Mouse (Mus musculus): ENCODE data around the gene Zfp771. TPM values are rescaled to one million over a fixed set of nuclear protein-coding genes. Genes with fewer than 3 reads are reported as not detected.

Zfp771 gene
- polyA plus RNA-seq, 1 experiment from 2014 or later = 73.7 TPM

DNA sequence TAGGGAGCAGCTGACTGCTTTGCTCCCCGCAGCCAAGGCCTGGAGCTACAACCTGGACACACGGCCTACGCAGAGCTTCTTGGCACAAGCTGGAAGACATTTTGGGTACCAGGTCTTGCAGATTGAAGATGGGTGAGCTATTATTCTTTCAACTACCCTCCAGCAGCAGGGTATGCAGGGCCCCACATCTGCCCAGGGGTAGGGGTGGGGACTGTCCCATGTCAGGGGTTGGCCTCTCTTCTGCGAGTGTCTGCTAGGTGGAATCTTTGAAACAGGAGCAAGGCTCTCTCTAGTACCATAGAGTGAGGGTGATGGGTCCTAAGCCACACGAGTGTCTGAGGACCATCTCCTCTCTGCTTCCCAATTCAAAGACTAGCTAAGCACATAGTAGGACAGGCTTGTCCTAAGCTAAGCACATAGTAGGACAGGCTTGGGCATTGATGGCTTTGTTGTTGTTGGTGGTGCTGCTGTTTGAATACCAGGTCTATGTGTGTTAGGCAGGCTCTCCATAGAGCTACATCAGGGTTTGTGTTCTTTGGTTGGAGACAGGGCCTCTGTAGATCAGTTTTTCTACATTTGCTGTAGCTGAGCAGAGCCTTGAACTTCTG is 53.6 kb downstream of the Zfp771 start:
- H3K4me1 ChIP-seq = no peaks in the 10 kb centered on the region
- no peak overlapping the region for H3K9ac ChIP-seq
- no peak overlapping the region for H3K27ac ChIP-seq (replicated peaks)
- H3K4me3 ChIP-seq (replicated peaks) = no peak overlapping the region
- 97% methylated on average over 5 of the region's 5 CpGs for WGBS
- H3K27me3 ChIP-seq = no peaks in the 10 kb centered on the region
- H3K36me3 ChIP-seq = no peaks in the 10 kb centered on the region
- no peak for ATAC-seq (ENCODE audit: insufficient number of reproducible peaks, low FRiP score, low TSS enrichment, low read depth)
- H3K4me2 ChIP-seq (replicated peaks) = no peak overlapping the region
- no peaks in the 10 kb centered on the region for H3K9me3 ChIP-seq (replicated peaks)

Other genes with a start within 250 kb of the Zfp771 start
- gene Mvp, start 229.7 kb upstream of the Zfp771 start, polyA plus RNA-seq (2015; fragmentation: Nextera tagmentation; extraction: Ambion mirVana) = 12.0 and 12.5 TPM in 2 replicates
- gene Pagr1b, start 227.8 kb upstream of the Zfp771 start, polyA plus RNA-seq (2015; fragmentation: Nextera tagmentation; extraction: Ambion mirVana) = 0.33 and 0.43 TPM in 2 replicates
- 40.9 and 73.0 TPM in 2 replicates for gene Pagr1a, start 226.9 kb upstream of the Zfp771 start, polyA plus RNA-seq (2015; fragmentation: Nextera tagmentation; extraction: Ambion mirVana)
- gene Gm42742, start 223.2 kb upstream of the Zfp771 start, polyA plus RNA-seq (2015; fragmentation: Nextera tagmentation; extraction: Ambion mirVana) = 55.0 and 78.2 TPM in 2 replicates
- gene Prrt2, start 223.1 kb upstream of the Zfp771 start, polyA plus RNA-seq (2015; fragmentation: Nextera tagmentation; extraction: Ambion mirVana) = 18.9 and 21.9 TPM in 2 replicates
- gene Maz, start 217.2 kb upstream of the Zfp771 start, polyA plus RNA-seq (2015; fragmentation: Nextera tagmentation; extraction: Ambion mirVana) = 75.2 and 79.8 TPM in 2 replicates
- gene Kif22, start 201.8 kb upstream of the Zfp771 start, polyA plus RNA-seq (2015; fragmentation: Nextera tagmentation; extraction: Ambion mirVana) = 87.5 and 90.6 TPM in 2 replicates
- not detected in 2 replicates for gene Zg16, start 156.9 kb upstream of the Zfp771 start, polyA plus RNA-seq (2015; fragmentation: Nextera tagmentation; extraction: Ambion mirVana)
- 4.8 and 6.3 TPM in 2 replicates for gene AI467606, start 152.9 kb upstream of the Zfp771 start, polyA plus RNA-seq (2015; fragmentation: Nextera tagmentation; extraction: Ambion mirVana)
- gene Qprt, start 122.0 kb upstream of the Zfp771 start, polyA plus RNA-seq (2015; fragmentation: Nextera tagmentation; extraction: Ambion mirVana) = 2.0 and 3.3 TPM in 2 replicates
- 0.61 and 0.67 TPM in 2 replicates for gene Spn, start 106.5 kb upstream of the Zfp771 start, polyA plus RNA-seq (2015; fragmentation: Nextera tagmentation; extraction: Ambion mirVana)
- gene Cd2bp2, start 48.2 kb upstream of the Zfp771 start, polyA plus RNA-seq (2015; fragmentation: Nextera tagmentation; extraction: Ambion mirVana) = 56.4 and 61.8 TPM in 2 replicates
- 29.4 and 32.5 TPM in 2 replicates for gene Tbc1d10b, start 35.8 kb upstream of the Zfp771 start, polyA plus RNA-seq (2015; fragmentation: Nextera tagmentation; extraction: Ambion mirVana)
- 585 and 767 TPM in 2 replicates for gene Mylpf, start 35.4 kb upstream of the Zfp771 start, polyA plus RNA-seq (2015; fragmentation: Nextera tagmentation; extraction: Ambion mirVana)
- gene Zfp553, start 11.2 kb upstream of the Zfp771 start, polyA plus RNA-seq (2015; fragmentation: Nextera tagmentation; extraction: Ambion mirVana) = 41.3 and 42.5 TPM in 2 replicates
- 22.4 and 23.9 TPM in 2 replicates for gene Sept1, start 11.1 kb upstream of the Zfp771 start, polyA plus RNA-seq (2015; fragmentation: Nextera tagmentation; extraction: Ambion mirVana)
- 141 and 142 TPM in 2 replicates for gene Dctpp1, start 16.4 kb downstream of the Zfp771 start, polyA plus RNA-seq (2015; fragmentation: Nextera tagmentation; extraction: Ambion mirVana)
- gene Sephs2, start 29.8 kb downstream of the Zfp771 start, polyA plus RNA-seq (2015; fragmentation: Nextera tagmentation; extraction: Ambion mirVana) = 53.7 and 58.5 TPM in 2 replicates
- gene Itgal, start 52.0 kb downstream of the Zfp771 start, polyA plus RNA-seq (2015; fragmentation: Nextera tagmentation; extraction: Ambion mirVana) = 1.5 and 1.9 TPM in 2 replicates
- gene Zfp768, start 101.3 kb downstream of the Zfp771 start, polyA plus RNA-seq (2015; fragmentation: Nextera tagmentation; extraction: Ambion mirVana) = 16.7 and 17.7 TPM in 2 replicates
- 10.6 and 12.3 TPM in 2 replicates for gene Zfp747, start 131.8 kb downstream of the Zfp771 start, polyA plus RNA-seq (2015; fragmentation: Nextera tagmentation; extraction: Ambion mirVana)
- 5.3 and 6.2 TPM in 2 replicates for gene 9130019O22Rik, start 142.9 kb downstream of the Zfp771 start, polyA plus RNA-seq (2015; fragmentation: Nextera tagmentation; extraction: Ambion mirVana)
- gene E430018J23Rik, start 149.4 kb downstream of the Zfp771 start, polyA plus RNA-seq (2015; fragmentation: Nextera tagmentation; extraction: Ambion mirVana) = 8.4 and 9.2 TPM in 2 replicates
- 8.9 and 9.2 TPM in 2 replicates for gene Zfp764, start 162.5 kb downstream of the Zfp771 start, polyA plus RNA-seq (2015; fragmentation: Nextera tagmentation; extraction: Ambion mirVana)
- 24.1 and 24.8 TPM in 2 replicates for gene Zfp688, start 177.8 kb downstream of the Zfp771 start, polyA plus RNA-seq (2015; fragmentation: Nextera tagmentation; extraction: Ambion mirVana)
- gene Zfp689, start 204.9 kb downstream of the Zfp771 start, polyA plus RNA-seq (2015; fragmentation: Nextera tagmentation; extraction: Ambion mirVana) = 8.0 and 8.8 TPM in 2 replicates
- gene Prr14, start 215.3 kb downstream of the Zfp771 start, polyA plus RNA-seq (2015; fragmentation: Nextera tagmentation; extraction: Ambion mirVana) = 46.3 and 55.9 TPM in 2 replicates
- 17.1 and 17.3 TPM in 2 replicates for gene Fbrs, start 234.9 kb downstream of the Zfp771 start, polyA plus RNA-seq (2015; fragmentation: Nextera tagmentation; extraction: Ambion mirVana)

Measured in embryonic facial prominence, embryonic 15.5 days (tissue).